Mouse (Mus musculus): ENCODE data around the gene Trpm4.

Trpm4 gene

DNA sequence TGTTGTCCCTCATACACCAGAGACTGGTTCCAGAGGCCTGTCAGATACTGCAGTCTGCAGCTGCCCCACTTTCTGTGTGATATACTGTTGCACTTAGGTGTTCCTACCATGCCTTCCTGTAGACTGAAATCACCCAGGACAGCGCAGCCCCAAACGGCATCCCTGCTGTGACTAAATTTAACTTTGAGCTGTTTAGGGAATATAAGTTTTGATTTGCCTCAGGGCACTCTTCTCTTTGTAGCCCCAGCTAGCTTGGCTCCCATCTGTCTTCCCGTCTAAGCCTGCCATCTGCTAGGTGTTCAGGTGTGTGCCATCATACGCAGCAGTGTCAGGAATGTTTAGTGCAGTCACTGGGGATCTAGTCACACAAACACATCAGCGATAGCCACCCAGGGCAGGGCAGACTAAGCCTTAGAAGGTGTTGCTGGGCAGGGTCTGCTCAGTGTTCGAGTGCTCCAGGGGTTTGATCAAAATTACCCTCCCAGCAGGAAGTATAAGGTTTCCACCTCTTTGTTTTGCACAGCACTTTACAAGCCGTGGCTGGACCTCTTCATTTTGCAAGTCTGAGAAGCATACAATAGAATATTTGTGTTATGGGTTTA, 70.5 kb downstream of the Trpm4 start:
- ChIA-PET CTCF (interaction anchor here in 2 of 4 experiments (0.6 to 3.7 kb wide), 3 partner anchors 14 to 342 kb away, joined by 3 to 9 read pairs (median 5); partner anchors contain the start of gene Slc6a21 (in 1 of the 2)), POLR2A (interaction anchor here in 3 of 4 experiments (0.7 to 1.8 kb wide), 5 partner anchors 10 to 721 kb away, joined by 3 to 6 read pairs (median 3); partner anchors contain the start of gene Ftl1 (in 1 of the 3))

DNA sequence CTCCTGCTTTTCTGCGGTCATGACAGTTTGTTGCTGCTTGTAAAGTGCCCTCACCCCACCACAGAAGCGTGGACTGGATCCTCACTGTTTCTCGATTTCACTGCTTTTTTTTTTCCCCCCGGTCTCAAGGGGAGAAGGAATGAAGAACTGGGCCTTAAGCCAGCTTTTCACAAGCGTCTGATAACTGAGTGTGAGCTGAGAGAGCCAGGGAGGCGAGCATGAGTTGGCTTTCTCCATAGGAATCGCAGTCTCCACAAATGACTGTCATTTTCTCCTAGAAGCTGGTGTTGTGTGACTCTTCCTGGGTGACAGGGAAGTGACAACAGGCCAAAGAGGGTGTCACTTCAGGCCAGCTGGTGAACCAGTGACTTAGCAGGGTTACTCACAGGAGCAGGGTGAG, 71.3 kb downstream of the Trpm4 start:
- ChIA-PET CTCF (interaction anchor here in 3 of 4 experiments (0.6 to 1.6 kb wide), 4 partner anchors 8 to 38 kb away, joined by 3 to 8 read pairs (median 4); partner anchors contain the start of gene Slc6a21 (in 1 of the 3)), POLR2A (interaction anchor here in 3 of 4 experiments (0.6 to 1.6 kb wide), 3 partner anchors 31 to 198 kb away, joined by 3 read pairs; partner anchors contain the start of gene Ftl1 (in 1 of the 3))

DNA sequence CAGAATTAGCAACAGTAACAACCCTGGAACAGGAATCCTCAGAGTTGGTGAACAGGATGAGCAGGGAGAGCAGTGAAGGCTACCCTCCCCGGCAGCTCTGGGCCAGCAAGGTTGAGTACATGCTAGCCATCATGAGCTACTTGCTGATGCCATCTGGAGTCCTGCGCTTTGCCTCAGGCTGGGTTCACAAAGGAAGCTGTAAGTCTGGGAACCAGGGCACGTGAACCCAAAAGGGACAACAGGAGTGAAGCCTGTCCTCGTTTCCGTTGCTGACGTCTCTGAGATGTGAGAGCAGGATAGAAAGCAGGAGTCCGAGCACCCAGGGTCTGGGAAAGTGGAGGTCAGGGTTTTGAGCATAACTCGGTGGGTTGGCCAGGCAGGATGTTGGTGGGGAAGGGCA, 74.3 kb downstream of the Trpm4 start:
- ChIA-PET CTCF (interaction anchor here in 1 of 4 experiments (0.7 kb wide), 1 partner anchor 46 kb away, joined by 4 read pairs; no protein-coding TSS in a partner anchor), POLR2A (interaction anchor here in 1 of 4 experiments (1.0 kb wide), 2 partner anchors 9 to 189 kb away, joined by 3 read pairs; no protein-coding TSS in a partner anchor)

DNA sequence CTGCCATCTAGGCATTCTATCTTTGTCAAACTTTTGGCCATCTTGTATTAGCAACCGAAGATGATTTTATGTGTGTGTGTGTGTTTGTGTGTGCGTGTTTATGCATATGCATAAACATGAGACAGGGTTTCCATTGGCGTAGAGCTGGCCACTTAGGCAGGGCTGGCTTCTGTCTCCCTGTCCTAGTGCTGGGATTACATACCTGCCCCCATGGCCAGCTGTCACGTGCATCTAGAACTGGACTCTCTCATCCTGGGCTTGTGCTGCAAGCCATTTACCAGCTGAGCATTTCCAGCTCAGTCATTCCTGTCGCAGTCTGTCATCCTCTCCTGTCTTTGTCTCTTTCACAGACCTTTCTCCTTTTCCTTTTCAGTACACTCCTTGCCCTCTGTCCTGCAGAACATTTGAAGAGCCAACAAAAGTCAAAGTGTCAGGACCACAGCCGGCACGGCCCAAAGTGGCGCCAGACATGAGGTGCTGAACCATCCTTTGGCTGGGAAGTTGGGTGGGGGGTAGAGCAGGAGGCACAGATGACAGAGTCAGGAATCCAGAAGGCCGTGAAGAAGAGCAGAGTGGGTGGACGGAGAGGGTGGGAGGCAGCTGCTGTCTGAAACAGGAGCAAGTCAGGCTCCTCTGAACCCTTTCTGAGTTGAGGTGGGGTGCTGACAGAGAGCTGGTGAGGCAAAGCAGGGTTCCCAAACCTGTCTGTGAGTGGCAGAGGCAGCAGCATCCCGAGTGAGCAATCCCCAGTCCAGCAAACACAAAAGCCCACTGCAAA, 76.3 kb downstream of the Trpm4 start:
- POLR2A ChIA-PET = no interaction called here
- CTCF ChIA-PET = no interaction called here

- ChIA-PET POLR2A (interaction anchor here in 3 of 4 experiments (0.6 to 1.2 kb wide), 4 partner anchors 9 to 101 kb away, joined by 3 to 5 read pairs (median 3); no protein-coding TSS in a partner anchor), CTCF (interaction anchor here in 3 of 4 experiments (0.6 kb wide), 4 partner anchors 53 to 153 kb away, joined by 3 to 11 read pairs (median 6); no protein-coding TSS in a partner anchor)
Measured at GRCm38 (mm10) chr7:45255822-45256221, 77.8 kb downstream of the Trpm4 start.

- ChIA-PET POLR2A (interaction anchor here in 2 of 4 experiments (0.6 to 1.4 kb wide), 5 partner anchors 10 to 70 kb away, joined by 3 to 4 read pairs (median 3); partner anchors contain the start of genes Ccdc155 (in 1 of the 2) and Slc6a16 (in 1 of the 2)), CTCF (interaction anchor here in 1 of 4 experiments (0.6 kb wide), 1 partner anchor 9 kb away, joined by 8 read pairs; no protein-coding TSS in a partner anchor)
Measured at GRCm38 (mm10) chr7:45253806-45254205, 79.8 kb downstream of the Trpm4 start.
